Mouse (Mus musculus) kidney, adult 2 months (tissue): ENCODE data around the gene Mtln.

Experiments used
- CTCF ChIP-seq: fragments of 200-500 bp; conservative IDR thresholded peaks from 2 replicates; pipeline ENCODE4 v1.5.1; 2011; ENCODE audit warnings: low read depth, mild to moderate bottlenecking, control low read depth, low read length, moderate library complexity, mixed read lengths; ENCODE audit not compliant: insufficient read depth, insufficient read length
- POLR2A ChIP-seq: fragments of 200-500 bp; IDR thresholded peaks from one replicate; pipeline ENCODE4 v1.6.1; 2011; ENCODE audit warnings: low read depth, low read length, control low read depth

DNA sequence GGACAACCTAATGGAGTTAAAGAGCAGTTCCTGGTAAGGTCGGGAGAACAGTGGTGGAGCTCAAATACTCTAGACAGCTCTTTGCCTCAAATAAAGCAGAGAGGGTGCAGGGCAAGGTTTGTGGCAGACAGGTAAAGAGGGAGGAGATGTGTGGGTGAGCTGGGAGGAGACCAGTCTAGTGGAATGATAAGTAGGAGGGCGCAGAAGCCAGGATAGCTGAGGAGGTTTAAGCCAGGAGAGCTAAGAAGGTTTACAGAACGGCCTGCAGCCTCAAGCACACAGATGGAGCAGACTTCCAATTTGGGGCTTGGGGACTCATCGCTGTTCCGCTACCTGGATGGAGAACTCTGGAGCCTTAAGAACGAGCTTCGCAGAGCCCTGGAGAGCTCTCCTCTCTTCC is 46.3 kb upstream of the Mtln start, which contains the start of gene Acoxl:
- TF ChIP-seq CTCF (no peak), POLR2A (no peak)
